Mouse (Mus musculus) spleen, embryonic (tissue): Measurements from ENCODE around the gene Vmn1r165.
"Not testable (repeated sequence)": the region's sequence is repeated elsewhere in the genome, so short reads cannot be mapped to it uniquely, and the experiment has no call there.

Source experiments
- CTCF ChIA-PET: fragments of 350-600 bp; sonication (Branson Sonifier 250); formaldehyde crosslinking; loops from one replicate; lab custom pipeline; 2022; lab: Charles Lee

Gene Vmn1r165

GRCm38 (mm10) chr7:23217032-23217431, at the start of gene Vmn1r165:
Vmn1r165 (plus strand) TSS chr7:23217332.
- CTCF ChIA-PET, result not testable (repeated sequence)

- CTCF ChIA-PET, result not testable (repeated sequence)
Observed at GRCm38 (mm10) chr7:23251582-23251981, 34.5 kb downstream of the Vmn1r165 start, which contains the start of gene Vmn1r166. Vmn1r166 (minus strand) TSS chr7:23251682.
